Comparison of ENCODE assay signal across 22 mouse cellular contexts in the genomic region with DNA sequence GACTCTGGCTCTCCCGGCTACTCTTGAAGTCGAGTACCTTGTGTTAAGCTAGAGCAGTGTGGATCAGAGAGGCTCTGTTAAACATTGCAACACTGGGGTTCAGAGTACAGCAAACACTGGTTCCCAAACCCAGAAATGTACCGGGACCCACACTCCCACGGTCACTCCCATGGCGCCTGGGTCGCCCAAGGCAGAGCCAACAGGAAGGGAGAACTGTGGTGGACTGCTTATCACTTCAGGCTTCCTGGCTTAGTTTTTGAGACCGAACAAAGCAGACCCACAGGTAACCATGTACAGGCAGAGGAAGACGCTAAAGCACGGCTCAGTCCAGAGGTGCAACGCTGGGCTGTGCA.
A peak's percentile ranks its signal among the peaks of the same experiment; 100 is the strongest.
DNase-seq lines count a peak whose midpoint lies in the region; ATAC-seq and TF ChIP-seq lines count a peak whose summit lies in the region.
"Had no signal": no experiment of that assay in that cellular context is flagged by ENCODE, and none has a peak within 500 bp of the region (broad histone marks: within the 10 kb centered on the region; RNA-seq: fewer than 3 reads in every experiment).

No protein-coding gene starts in this region.

- H3K4me1 ChIP-seq in heart, embryonic 10.5 days, result no peaks in the 10 kb centered on the region
- H3K4me1 ChIP-seq in liver, adult 2 months (ENCODE audit: control insufficient read depth, insufficient read depth, low read length), result 0 out of 2 replicates have a peak, but pooled peaks cover 4% of the 10 kb centered on the region
- no peaks in the 10 kb centered on the region for H3K4me1 ChIP-seq in liver, embryonic 16.5 days (ENCODE audit: control insufficient read depth, low read depth, low read length)
- H3K4me1 ChIP-seq: forebrain, embryonic 15.5 days; hindbrain, embryonic 13.5 days; midbrain, embryonic 12.5 days had no signal

- H3K9ac ChIP-seq in liver, adult 2 months (ENCODE audit: low read depth, low read length), result no peak overlapping the region
- no peak overlapping the region for H3K9ac ChIP-seq in liver, embryonic 16.5 days (ENCODE audit: low read depth, low read length)
- H3K9ac ChIP-seq: forebrain, embryonic 15.5 days; hindbrain, embryonic 13.5 days; midbrain, embryonic 12.5 days had no signal

- H3K4me2 ChIP-seq in liver, embryonic 16.5 days (ENCODE audit: low read depth, low read length), result no peak overlapping the region
- H3K4me2 ChIP-seq: forebrain, embryonic 15.5 days; hindbrain, embryonic 13.5 days; midbrain, embryonic 12.5 days had no signal

- no peaks in the 10 kb centered on the region for H3K9me3 ChIP-seq in heart, embryonic 10.5 days
- no peaks in the 10 kb centered on the region for H3K9me3 ChIP-seq in liver, embryonic 16.5 days (replicated peaks; ENCODE audit: control insufficient read depth, low read length)
- H3K9me3 ChIP-seq: embryonic facial prominence, embryonic 10.5 days; forebrain, embryonic 15.5 days; hindbrain, embryonic 13.5 days; midbrain, embryonic 12.5 days had no signal

- peak; percentile 81 for ATAC-seq in liver, embryonic 16.5 days (ENCODE audit: low read depth)
- ATAC-seq: forebrain, embryonic 15.5 days had no signal

- H3K36me3 ChIP-seq in heart, embryonic 10.5 days, result no peaks in the 10 kb centered on the region
- no peaks in the 10 kb centered on the region for H3K36me3 ChIP-seq in liver, adult 2 months (ENCODE audit: control insufficient read depth, insufficient read depth, low read length)
- no peaks in the 10 kb centered on the region for H3K36me3 ChIP-seq in liver, embryonic 16.5 days (ENCODE audit: control insufficient read depth, insufficient read depth)
- H3K36me3 ChIP-seq: embryonic facial prominence, embryonic 10.5 days; forebrain, embryonic 15.5 days; hindbrain, embryonic 13.5 days; midbrain, embryonic 12.5 days had no signal

- no peak for TF ChIP-seq POLR2A in liver, adult 2 months (IDR thresholded peaks at IDR 0.05; ENCODE audit: extremely low read depth, insufficient read depth, low read length)

- H3K4me3 ChIP-seq in heart, embryonic 10.5 days, result no peak overlapping the region
- 0 out of 2 replicates have a peak overlapping the region, but pooled peaks have one; percentile 8 for H3K4me3 ChIP-seq in liver, adult 2 months (ENCODE audit: insufficient read depth, low read depth, low read length)
- no peak overlapping the region for H3K4me3 ChIP-seq in liver, embryonic 16.5 days (ENCODE audit: low read depth, low read length)
- H3K4me3 ChIP-seq: embryonic facial prominence, embryonic 10.5 days; forebrain, embryonic 15.5 days; heart, adult 2 months; hindbrain, embryonic 13.5 days; midbrain, embryonic 12.5 days had no signal

- no peaks in the 10 kb centered on the region for H3K79me2 ChIP-seq in liver, adult 2 months (ENCODE audit: control insufficient read depth, insufficient read depth, low read length)

- H3K27me3 ChIP-seq in heart, embryonic 10.5 days (ENCODE audit: insufficient read depth, poor library complexity, severe bottlenecking), result no peaks in the 10 kb centered on the region
- no peaks in the 10 kb centered on the region for H3K27me3 ChIP-seq in liver, adult 2 months (ENCODE audit: control insufficient read depth, insufficient read depth, low read length)
- H3K27me3 ChIP-seq in liver, embryonic 16.5 days (ENCODE audit: control insufficient read depth, insufficient read depth, low read depth, low read length), result no peaks in the 10 kb centered on the region
- H3K27me3 ChIP-seq: forebrain, embryonic 15.5 days; hindbrain, embryonic 13.5 days; midbrain, embryonic 12.5 days had no signal

- DNase-seq in heart, embryonic 10.5 days (ENCODE audit: low spot score), result no peak
- DNase-seq in heart, adult 18-20 months, result no peak
- peak; percentile 84 for DNase-seq in liver, adult 2 months (ENCODE audit: extremely low read depth, low read depth, low spot score)
- peak; percentile 36 for DNase-seq in lung, postnatal 25 days (ENCODE audit: low spot score)
- DNase-seq in cerebellum, postnatal 25 days, result no peak
- no peak for DNase-seq in retina, postnatal 1 day
- no peak for DNase-seq in frontal cortex, postnatal 10 days (ENCODE audit: low spot score in 2 of 2)
- DNase-seq: adrenal gland, postnatal 14 days; cerebellum, adult 9-10 months; gastrocnemius, postnatal 14 days; heart, adult 2 months; heart, postnatal 36 days; kidney, adult 9 months; kidney, postnatal 14 days; right cerebral cortex, postnatal 14 days; spleen, adult 18-20 months; thymus, postnatal 25 days had no signal

- WGBS in heart, embryonic 10.5 days, result 76% methylated on average over 10 of the region's 10 CpGs
- WGBS in liver, adult 2 months, result 31% methylated on average over 10 of the region's 10 CpGs
- WGBS in liver, embryonic 16.5 days (ENCODE audit: insufficient replicate concordance), result 39% methylated on average over 10 of the region's 10 CpGs

- TF ChIP-seq CTCF in liver, adult 2 months (IDR thresholded peaks at IDR 0.05; ENCODE audit: low read depth, low read length), result no peak

- 0 out of 2 replicates have a peak overlapping the region, but pooled peaks have one; percentile 29 for H3K27ac ChIP-seq in heart, embryonic 10.5 days
- H3K27ac ChIP-seq in liver, adult 2 months (replicated peaks; ENCODE audit: insufficient read depth, low read depth, low read length), result no peak overlapping the region
- no peak overlapping the region for H3K27ac ChIP-seq in liver, embryonic 16.5 days (ENCODE audit: low read length)
- H3K27ac ChIP-seq: embryonic facial prominence, embryonic 10.5 days; forebrain, embryonic 15.5 days; heart, adult 2 months; hindbrain, embryonic 13.5 days; midbrain, embryonic 12.5 days had no signal

Comparison
In these comparisons a context has a peak if more than half of its experiments do, and no peak if none do; other contexts are left out.
1. DNase-seq: peak in liver, adult 2 months (single experiment) and lung, postnatal 25 days (single experiment); none in heart, embryonic 10.5 days (single experiment), heart, adult 18-20 months (0 of 2), cerebellum, postnatal 25 days (0 of 2), retina, postnatal 1 day (single experiment) and frontal cortex, postnatal 10 days (0 of 2).